Mouse (Mus musculus): ENCODE measurements around the gene Chit1. TPM values are rescaled to one million over a fixed set of nuclear protein-coding genes. Genes with fewer than 3 reads are reported as not detected.

The Chit1 gene
- polyA plus RNA-seq, 1 experiment: 0.08 TPM

DNA sequence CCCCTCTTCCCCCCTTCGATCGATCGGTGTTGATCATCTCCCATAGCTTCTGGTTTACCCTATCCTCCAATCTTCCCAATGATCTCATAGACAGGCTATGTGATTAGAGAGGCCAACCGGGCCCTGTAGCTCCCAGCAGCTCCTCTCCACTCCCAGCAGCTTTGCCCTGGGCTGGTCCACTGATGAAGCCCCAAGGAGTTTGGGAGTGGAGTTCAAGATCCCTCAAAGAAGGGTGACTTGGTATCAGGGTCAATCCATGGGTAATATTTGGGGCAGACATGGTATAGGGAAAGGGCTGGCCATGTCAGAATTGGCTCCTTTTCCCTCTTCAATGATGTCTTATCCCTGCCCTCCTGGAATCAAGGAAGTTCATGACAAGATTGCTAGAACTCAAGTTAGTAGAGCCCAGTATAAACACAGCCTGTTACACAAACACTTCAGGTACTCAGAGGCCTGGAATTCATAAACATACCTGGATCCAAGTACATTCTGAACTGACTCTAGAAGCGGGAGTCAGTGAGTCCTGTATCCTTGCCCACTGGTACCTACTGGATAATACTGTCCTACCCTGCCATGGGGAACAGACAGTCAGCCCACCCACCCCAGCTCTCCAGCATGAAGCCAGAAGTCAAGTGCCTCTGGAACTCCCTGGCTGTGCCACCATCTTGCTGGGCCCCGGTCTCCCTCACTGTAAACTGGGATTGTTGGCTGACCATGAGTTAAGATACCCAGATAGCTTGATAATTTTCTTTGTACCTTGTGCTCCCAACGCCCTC, 13.8 kb upstream of the Chit1 start:
- Histone ChIP-seq H3K27me3 (ENCODE audit: control insufficient read depth, insufficient read depth, insufficient read length) (no peaks in the 10 kb centered on the region), H3K4me3 (no peak overlapping the region), H3K4me2 (ENCODE audit: low read depth) (peak overlapping the region; percentile 92), H3K79me2 (ENCODE audit: control insufficient read depth, insufficient read depth) (no peaks in the 10 kb centered on the region), H3K36me3 (ENCODE audit: control insufficient read depth, insufficient read depth) (no peaks in the 10 kb centered on the region), H3ac (ENCODE audit: control insufficient read depth, insufficient read length) (no peak overlapping the region)
- TF ChIP-seq USF1 (IDR thresholded peaks at IDR 0.05; ENCODE audit: low read depth) (no peak), MYOD1 (IDR thresholded peaks at IDR 0.05; ENCODE audit: control insufficient read depth in 1 of 3, insufficient read length in 2 of 3, low read depth in 2 of 3) (no peak), E2F4 (IDR thresholded peaks at IDR 0.05; ENCODE audit: insufficient read depth) (no peak), REST (IDR thresholded peaks at IDR 0.05; ENCODE audit: insufficient read depth, insufficient read length) (no peak), POLR2AphosphoS2 (IDR thresholded peaks at IDR 0.05; ENCODE audit: insufficient read length, low read depth) (no peak), TCF3 (IDR thresholded peaks at IDR 0.05; ENCODE audit: insufficient read length, low read depth) (no peak), MAX (IDR thresholded peaks at IDR 0.05; ENCODE audit: low read depth) (no peak), SRF (IDR thresholded peaks at IDR 0.05; ENCODE audit: control insufficient read depth, insufficient read length, low read depth) (no peak), POLR2A (IDR thresholded peaks at IDR 0.05; ENCODE audit: insufficient read length, low read depth) (no peak), CEBPB (IDR thresholded peaks at IDR 0.05; ENCODE audit: insufficient read depth, poor library complexity, severe bottlenecking) (no peak), TCF12 (IDR thresholded peaks at IDR 0.05; ENCODE audit: insufficient read depth, poor library complexity, severe bottlenecking) (no peak), MYOG (IDR thresholded peaks at IDR 0.05; ENCODE audit: control insufficient read depth in 1 of 3, insufficient read depth in 1 of 3, insufficient read length in 2 of 3, low read depth in 2 of 3) (no peak)

DNA sequence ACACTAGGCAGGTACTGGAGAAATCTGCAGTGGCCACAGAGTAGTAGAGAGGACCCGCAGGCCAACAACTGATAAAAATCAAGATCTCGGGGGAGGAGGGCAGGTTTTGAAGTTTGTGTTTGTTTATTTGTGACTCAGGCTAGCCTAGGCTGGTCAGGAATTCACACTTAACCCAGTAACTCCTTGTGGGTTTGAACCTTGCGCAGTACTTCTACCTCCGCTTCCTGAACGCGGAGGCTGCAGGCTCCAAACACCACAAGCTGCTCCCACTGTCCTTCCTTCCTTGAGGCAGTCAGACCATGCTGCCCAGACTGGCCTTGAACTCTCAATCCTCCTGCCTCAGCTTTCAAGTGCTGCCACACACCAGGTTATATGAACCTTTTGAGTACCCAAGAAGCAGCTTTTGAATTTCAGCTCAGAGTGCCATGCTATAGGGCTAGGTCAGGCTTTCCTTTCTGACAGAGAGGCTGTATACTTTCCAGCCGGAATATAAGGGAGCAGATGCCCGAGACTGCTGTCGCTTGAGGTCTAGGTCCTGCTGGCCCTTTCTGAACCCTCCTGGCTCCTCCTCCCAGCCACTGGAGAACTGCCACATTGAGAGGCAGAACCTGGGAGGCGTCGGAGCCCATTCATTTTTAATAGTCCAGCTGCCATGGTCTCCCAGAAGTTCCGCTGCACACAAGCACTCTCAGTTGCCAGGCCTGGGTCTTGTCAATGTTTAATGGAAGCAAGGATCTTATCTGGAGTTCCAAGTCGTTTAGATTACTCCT, 12.9 kb upstream of the Chit1 start:
- no peaks in the 10 kb centered on the region for H3K36me3 ChIP-seq (ENCODE audit: control insufficient read depth, insufficient read depth)
- peak overlapping the region; percentile 18 for H3K4me3 ChIP-seq
- no peaks in the 10 kb centered on the region for H3K79me2 ChIP-seq (ENCODE audit: control insufficient read depth, insufficient read depth)
- no peak overlapping the region for H3ac ChIP-seq (ENCODE audit: control insufficient read depth, insufficient read length)
- no peak for TF ChIP-seq MAX (IDR thresholded peaks at IDR 0.05; ENCODE audit: low read depth)
- no peak for TF ChIP-seq SRF (IDR thresholded peaks at IDR 0.05; ENCODE audit: control insufficient read depth, insufficient read length, low read depth)
- peak overlapping the region; percentile 92 for H3K4me2 ChIP-seq (ENCODE audit: low read depth)
- H3K27me3 ChIP-seq (ENCODE audit: control insufficient read depth, insufficient read depth, insufficient read length): no peaks in the 10 kb centered on the region

DNA sequence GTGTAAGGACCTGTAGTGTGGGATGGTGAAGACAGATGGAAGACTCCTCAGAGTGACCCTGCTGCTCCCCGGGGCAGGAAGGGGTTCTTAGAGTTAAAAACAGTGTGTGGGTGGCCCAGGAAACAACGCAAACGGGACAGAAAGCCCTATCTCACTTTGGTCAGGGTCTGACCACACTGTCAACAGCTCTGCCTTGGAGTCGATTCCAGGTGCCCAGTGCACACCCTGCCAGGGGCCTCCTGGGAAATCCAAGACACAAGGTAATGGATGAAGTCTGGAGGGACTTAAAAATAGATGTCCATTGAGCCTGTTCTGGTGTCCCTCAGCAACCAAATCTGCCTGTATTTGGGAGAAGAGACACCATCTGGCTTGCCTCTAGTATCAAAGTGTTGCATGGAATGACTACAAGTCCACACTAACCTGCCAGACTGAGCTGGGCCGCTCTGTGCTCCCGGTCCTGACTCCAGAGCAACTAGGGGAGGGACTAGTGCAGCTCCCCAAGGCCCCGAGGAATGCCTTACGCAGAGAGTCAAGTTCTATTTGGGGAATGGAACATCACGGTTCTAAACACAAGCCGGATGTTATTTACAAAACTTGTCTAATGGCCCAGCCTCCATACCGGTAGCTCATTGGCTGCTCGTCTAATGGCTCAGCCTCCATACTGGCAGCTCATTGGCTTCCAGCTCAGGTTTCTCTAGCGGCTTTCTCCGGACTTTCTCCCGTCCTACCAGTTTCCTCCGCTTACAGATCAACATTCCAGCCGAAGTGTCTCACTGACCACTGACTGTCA, 12.1 kb upstream of the Chit1 start:
- Histone ChIP-seq H3K79me2 (ENCODE audit: control insufficient read depth, insufficient read depth) (no peaks in the 10 kb centered on the region), H3K36me3 (ENCODE audit: control insufficient read depth, insufficient read depth) (no peaks in the 10 kb centered on the region), H3ac (ENCODE audit: control insufficient read depth, insufficient read length) (no peak overlapping the region), H3K27me3 (ENCODE audit: control insufficient read depth, insufficient read depth, insufficient read length) (no peaks in the 10 kb centered on the region), H3K4me3 (peak overlapping the region; percentile 18), H3K4me2 (ENCODE audit: low read depth) (peak overlapping the region; percentile 92)
- peak; percentile 63 for TF ChIP-seq SRF (IDR thresholded peaks at IDR 0.05; ENCODE audit: control insufficient read depth, insufficient read length, low read depth)
- no peak for TF ChIP-seq MYOG (IDR thresholded peaks at IDR 0.05; ENCODE audit: control insufficient read depth in 1 of 3, insufficient read depth in 1 of 3, insufficient read length in 2 of 3, low read depth in 2 of 3)
- TF ChIP-seq POLR2A (IDR thresholded peaks at IDR 0.05; ENCODE audit: insufficient read length, low read depth): peak; percentile 61
- peak in 1 of 3 experiments; percentile 2 for TF ChIP-seq MYOD1 (IDR thresholded peaks at IDR 0.05; ENCODE audit: control insufficient read depth in 1 of 3, insufficient read length in 2 of 3, low read depth in 2 of 3)
- no peak for TF ChIP-seq TCF3 (IDR thresholded peaks at IDR 0.05; ENCODE audit: insufficient read length, low read depth)
- TF ChIP-seq E2F4 (IDR thresholded peaks at IDR 0.05; ENCODE audit: insufficient read depth): no peak

DNA sequence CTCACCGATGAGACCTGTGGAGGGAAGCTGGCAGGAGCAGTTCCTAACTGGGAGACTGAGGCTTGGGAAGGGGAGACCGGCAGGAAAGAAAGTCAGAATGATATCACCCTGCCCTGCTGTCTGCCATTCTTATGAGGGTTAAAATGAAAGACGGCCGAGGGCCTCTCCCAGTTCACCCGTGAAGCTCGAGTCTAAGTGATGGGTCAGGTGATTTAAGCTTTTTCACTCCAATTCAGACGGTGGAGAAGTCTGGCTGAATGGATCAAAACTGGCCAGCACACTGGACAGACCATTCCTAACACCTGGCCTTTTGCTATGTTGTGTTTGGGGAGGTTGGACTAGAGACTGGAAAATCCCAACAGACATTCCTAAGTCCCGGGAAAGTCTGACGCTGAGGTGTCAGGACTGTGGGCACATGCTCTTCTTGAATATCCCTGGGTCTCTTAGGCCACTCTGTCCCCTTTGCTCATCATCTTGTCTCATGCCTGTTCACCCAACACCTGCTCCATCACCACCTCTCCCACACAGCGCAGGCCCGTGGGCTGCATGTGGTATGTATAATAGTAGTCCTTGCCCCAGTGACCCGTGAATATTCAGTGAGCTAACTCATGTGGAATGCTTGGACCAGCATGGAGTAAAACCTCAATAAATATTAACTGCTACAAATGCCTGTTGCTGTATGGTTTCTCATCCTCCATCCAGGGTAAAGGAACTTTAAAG, 11.4 kb upstream of the Chit1 start:
- no peaks in the 10 kb centered on the region for H3K36me3 ChIP-seq (ENCODE audit: control insufficient read depth, insufficient read depth)
- peak overlapping the region; percentile 92 for H3K4me2 ChIP-seq (ENCODE audit: low read depth)
- no peaks in the 10 kb centered on the region for H3K27me3 ChIP-seq (ENCODE audit: control insufficient read depth, insufficient read depth, insufficient read length)
- no peaks in the 10 kb centered on the region for H3K79me2 ChIP-seq (ENCODE audit: control insufficient read depth, insufficient read depth)
- H3K4me3 ChIP-seq: peak overlapping the region; percentile 18
- no peak overlapping the region for H3ac ChIP-seq (ENCODE audit: control insufficient read depth, insufficient read length)
- peak; percentile 34 for TF ChIP-seq TCF3 (IDR thresholded peaks at IDR 0.05; ENCODE audit: insufficient read length, low read depth)
- TF ChIP-seq SRF (IDR thresholded peaks at IDR 0.05; ENCODE audit: control insufficient read depth, insufficient read length, low read depth): no peak
- TF ChIP-seq E2F4 (IDR thresholded peaks at IDR 0.05; ENCODE audit: insufficient read depth): no peak
- TF ChIP-seq POLR2AphosphoS2 (IDR thresholded peaks at IDR 0.05; ENCODE audit: insufficient read length, low read depth): peak; percentile 70
- TF ChIP-seq MYOG (IDR thresholded peaks at IDR 0.05; ENCODE audit: control insufficient read depth in 1 of 3, insufficient read depth in 1 of 3, insufficient read length in 2 of 3, low read depth in 2 of 3): peak in 2 of 3 experiments; percentile 40 to 84
- TF ChIP-seq MYOD1 (IDR thresholded peaks at IDR 0.05; ENCODE audit: control insufficient read depth in 1 of 3, insufficient read length in 2 of 3, low read depth in 2 of 3): peak in 2 of 3 experiments; percentile 67 to 89
- peak; percentile 44 for TF ChIP-seq TCF12 (IDR thresholded peaks at IDR 0.05; ENCODE audit: insufficient read depth, poor library complexity, severe bottlenecking)
- TF ChIP-seq MAX (IDR thresholded peaks at IDR 0.05; ENCODE audit: low read depth): no peak
- no peak; the same call in 1 of the 2 replicates for TF ChIP-seq CEBPB (IDR thresholded peaks at IDR 0.05; ENCODE audit: insufficient read depth, poor library complexity, severe bottlenecking)
- TF ChIP-seq USF1 (IDR thresholded peaks at IDR 0.05; ENCODE audit: low read depth): no peak
- TF ChIP-seq REST (IDR thresholded peaks at IDR 0.05; ENCODE audit: insufficient read depth, insufficient read length): no peak
- peak; percentile 75 for TF ChIP-seq POLR2A (IDR thresholded peaks at IDR 0.05; ENCODE audit: insufficient read length, low read depth)

Measured in myocyte (in vitro differentiated cells).